Mouse (Mus musculus): ENCODE data around the gene Phf3.
"Not testable (repeated sequence)": the region's sequence is repeated elsewhere in the genome, so short reads cannot be mapped to it uniquely, and the experiment has no call there.

The Phf3 gene

GRCm38 (mm10) chr1:30873541-30874260 lies at the start of gene Phf3:
Gene Phf3, minus strand, starts transcription at chr1:30873921.
- DNase-seq (ENCODE audit: low read depth): peak; percentile 94

DNA sequence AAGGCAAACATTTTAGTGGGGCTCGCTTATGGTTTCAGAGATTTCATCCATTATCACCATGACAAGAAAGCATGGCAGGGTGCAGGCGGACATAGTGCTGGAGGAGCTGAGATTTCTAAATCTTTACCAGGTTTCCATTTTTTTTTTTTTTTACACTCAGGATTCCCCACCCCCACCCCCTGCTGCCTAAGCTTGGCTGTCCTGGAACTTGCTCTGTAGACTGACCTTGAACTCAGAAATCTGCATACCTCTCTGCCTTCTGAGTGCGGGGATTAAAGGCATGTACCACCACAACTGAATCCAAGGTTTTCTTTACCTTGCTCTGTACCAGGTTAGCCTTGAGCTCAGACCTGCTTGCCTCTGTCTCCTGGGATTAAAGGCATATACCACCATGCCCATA lies 48.5 kb upstream of the Phf3 start:
- DNase-seq (ENCODE audit: low read depth): no peak

DNA sequence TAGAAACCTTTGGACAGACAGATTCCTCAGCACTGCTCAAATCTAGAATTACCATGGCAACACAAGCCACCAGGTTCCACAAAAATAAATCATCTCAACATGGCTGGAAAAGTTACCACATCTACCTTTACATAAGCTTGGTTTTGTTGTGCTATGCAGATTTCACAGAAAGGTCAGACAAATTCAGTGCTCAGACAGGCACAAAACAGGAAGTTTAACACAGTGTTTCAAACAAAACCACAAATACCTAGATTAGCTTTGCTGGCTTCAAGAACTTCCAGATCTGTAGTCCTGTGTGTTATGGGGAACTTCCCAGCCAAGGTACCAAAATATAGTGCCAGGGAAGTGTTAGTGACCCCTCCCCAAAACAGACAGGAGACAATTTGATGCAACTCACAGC lies 47.5 kb upstream of the Phf3 start:
- no peak for DNase-seq (ENCODE audit: low read depth)

DNA sequence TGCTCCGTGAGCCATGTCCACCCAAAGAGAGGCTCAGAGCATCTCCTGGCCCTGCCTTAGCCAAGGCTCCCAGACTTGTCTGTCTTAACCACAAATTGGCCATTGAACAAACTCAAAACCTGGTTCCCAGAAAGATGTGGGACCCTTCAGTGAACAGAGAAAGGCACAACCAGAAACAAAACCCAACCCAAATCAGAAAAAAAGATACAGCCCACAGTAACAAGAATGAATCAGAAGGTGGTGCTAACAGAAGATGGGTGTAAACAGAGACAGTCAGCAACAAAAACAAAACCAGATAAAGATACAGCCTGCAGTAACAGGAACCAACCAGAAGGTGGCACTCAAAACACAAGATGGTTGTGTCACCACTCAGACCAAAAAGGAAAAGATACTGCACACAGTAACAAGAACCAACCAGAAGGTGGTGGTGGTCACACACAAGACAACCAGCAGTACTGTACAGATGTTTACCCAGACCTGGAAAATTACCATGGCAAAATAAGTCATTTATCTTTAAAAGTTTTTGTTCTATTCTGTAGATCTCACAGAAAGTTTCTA lies 47.0 kb upstream of the Phf3 start:
- DNase-seq (ENCODE audit: low read depth): peak; percentile 85

DNA sequence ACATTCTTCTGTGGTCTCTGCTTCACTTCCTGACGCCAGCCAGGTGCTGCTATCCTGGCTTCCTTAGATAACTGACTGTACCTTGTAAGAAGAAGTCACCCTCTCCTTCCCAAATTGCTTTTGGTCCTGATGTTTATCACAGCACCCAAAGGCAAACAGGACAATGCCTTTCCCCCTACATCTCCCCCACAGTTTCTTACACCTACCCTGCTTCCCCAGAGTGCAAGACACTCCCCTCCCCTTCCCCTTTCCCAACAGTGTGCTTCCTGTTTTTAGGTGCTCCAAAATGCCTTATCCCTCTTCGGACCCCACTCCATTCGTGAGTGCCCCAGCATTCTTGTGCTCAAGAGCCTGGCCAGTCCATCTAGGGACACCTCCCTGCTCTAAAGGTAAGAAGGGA lies 36.5 kb upstream of the Phf3 start:
- DNase-seq (ENCODE audit: low read depth): no peak

- no peak for DNase-seq (ENCODE audit: low read depth)
These were observed 35.1 kb upstream of the Phf3 start for GRCm38 (mm10) chr1:30908797-30909196.

GRCm38 (mm10) chr1:30903480-30904218 lies 29.9 kb upstream of the Phf3 start:
- no peak for DNase-seq (ENCODE audit: low read depth)

GRCm38 (mm10) chr1:30898691-30899090 lies 25.0 kb upstream of the Phf3 start:
- no peak for DNase-seq (ENCODE audit: low read depth)

DNA sequence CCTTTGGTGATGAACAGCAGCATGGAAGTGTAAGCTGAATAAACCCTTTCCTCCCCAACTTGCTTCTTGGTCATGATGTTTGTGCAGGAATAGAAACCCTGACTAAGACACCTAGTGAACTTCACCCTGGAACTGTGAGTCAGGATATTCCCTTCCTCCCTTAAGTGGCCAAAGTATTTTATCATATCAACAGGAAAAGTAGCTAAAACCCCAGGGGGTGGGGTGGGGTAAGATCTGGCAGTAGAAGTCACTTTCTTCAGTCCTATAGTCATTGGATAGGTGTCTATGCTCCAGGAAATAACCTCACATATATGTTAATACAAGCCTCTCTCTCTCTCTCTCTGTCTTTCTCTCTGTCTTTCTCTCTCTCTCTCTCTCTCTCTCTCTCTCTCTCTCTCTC lies 21.6 kb upstream of the Phf3 start:
- not testable (repeated sequence) for DNase-seq (ENCODE audit: low read depth)

DNA sequence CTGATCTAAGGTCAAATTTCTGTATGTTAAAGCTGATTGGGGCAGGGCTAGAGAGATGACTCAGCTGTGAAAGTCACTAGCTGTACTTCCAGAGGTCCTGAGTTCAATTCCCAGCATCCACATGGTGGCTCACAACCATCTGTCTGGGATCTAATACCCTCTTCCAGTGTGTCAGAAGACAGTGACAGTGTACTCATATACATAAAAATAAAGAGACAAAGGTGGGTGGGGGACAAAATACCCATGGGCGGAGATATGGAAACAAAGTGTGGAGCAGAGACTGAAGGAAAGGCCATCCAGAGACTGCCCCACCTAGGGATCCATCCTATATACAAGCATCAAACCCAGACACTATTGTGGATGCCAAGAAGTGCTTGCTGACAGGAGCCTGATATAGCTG lies 10.1 kb upstream of the Phf3 start:
- not testable (repeated sequence) for DNase-seq (ENCODE audit: low read depth)

GRCm38 (mm10) chr1:30875746-30876145 lies 2.0 kb upstream of the Phf3 start:
- no peak for DNase-seq (ENCODE audit: low read depth)

- peak; percentile 45 for DNase-seq (ENCODE audit: low read depth)
These were observed 775 bp upstream of the Phf3 start for GRCm38 (mm10) chr1:30874261-30875131.

- DNase-seq (ENCODE audit: low read depth): peak; percentile 74
These were observed 733 bp downstream of the Phf3 start for GRCm38 (mm10) chr1:30872836-30873540.

- no peak for DNase-seq (ENCODE audit: low read depth)
These were observed 5.9 kb downstream of the Phf3 start for GRCm38 (mm10) chr1:30867786-30868185.

- no peak for DNase-seq (ENCODE audit: low read depth)
These were observed 21.2 kb downstream of the Phf3 start for GRCm38 (mm10) chr1:30852518-30852917.

DNA sequence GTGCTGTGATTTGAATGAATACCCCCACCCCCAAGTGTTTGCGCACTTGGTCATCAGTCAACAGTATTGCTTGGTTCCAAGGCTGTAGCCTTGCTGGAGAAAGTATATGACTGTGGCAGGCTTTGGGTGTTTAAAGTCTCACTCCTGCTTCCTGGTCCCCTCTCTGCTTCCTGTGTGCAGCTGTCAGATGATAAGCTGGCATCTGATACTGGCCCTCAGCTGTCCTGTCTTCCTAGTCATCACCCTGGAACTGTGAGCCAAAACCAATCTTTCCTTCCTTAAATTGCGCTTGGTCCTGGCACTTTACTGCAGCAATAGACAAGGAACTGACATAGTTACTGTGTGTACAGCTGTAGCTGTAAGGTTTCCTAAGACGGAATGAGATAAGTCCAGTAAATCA lies 21.8 kb downstream of the Phf3 start:
- DNase-seq (ENCODE audit: low read depth): no peak

DNA sequence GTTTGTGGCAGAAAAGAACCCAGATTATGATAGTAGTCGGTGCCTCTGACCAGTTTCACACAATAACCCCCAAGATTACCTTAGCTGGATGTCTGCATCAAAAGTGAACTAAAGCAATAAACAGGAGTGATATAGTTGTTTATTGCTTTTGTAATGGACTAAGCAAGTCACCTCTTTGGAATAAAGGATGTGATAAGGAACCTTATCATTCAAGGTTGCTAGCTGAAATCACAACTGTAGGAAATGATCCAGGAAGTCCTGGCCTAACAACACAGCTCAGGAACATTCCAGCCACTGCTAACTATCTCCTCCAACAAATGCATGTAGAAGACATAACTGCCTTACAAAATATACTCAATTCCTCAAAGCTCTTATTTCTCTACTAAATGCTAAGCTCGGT lies 22.8 kb downstream of the Phf3 start:
- DNase-seq (ENCODE audit: low read depth): no peak

GRCm38 (mm10) chr1:30849955-30850354 lies 23.8 kb downstream of the Phf3 start:
- no peak for DNase-seq (ENCODE audit: low read depth)

DNA sequence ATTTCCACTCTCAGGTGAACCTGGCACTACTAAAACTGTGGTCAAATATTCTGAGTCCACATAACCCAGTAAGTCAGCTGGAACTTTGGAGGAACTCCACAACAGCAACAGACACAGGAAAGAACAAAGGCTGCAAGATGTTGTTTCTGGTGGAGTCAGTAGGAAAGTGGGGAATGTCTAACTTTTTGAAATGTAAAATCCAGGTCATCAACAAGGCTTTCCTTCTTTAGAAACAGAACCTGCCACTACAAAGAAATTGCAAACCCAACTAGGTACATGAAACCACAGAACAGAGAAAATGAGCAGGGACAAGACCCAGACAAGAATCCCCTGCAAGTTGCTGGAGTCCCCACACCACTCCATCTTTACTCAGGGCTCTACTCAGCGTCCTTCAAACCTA lies 26.0 kb downstream of the Phf3 start:
- DNase-seq (ENCODE audit: low read depth): no peak

DNA sequence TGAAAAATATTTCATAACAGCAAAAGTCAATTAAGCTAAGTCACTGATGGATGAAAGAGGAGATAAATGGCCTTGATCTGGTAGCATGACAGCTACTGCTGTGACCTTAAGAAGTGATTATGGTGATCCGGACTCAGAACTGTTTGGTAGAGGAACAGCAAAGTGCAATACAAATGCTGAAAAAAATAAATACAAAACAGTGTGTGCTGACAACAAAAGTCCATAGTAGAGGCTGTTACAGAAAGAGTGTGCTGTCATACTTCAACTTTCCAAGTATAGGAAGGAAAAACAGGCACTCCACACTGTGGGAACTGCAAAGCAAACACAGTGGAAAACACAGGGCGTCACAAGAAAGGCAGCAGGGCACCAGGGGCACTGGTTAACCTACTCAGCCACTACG lies 34.1 kb downstream of the Phf3 start:
- DNase-seq (ENCODE audit: low read depth): no peak

GRCm38 (mm10) chr1:30835512-30835911 lies 38.2 kb downstream of the Phf3 start:
- no peak for DNase-seq (ENCODE audit: low read depth)

DNA sequence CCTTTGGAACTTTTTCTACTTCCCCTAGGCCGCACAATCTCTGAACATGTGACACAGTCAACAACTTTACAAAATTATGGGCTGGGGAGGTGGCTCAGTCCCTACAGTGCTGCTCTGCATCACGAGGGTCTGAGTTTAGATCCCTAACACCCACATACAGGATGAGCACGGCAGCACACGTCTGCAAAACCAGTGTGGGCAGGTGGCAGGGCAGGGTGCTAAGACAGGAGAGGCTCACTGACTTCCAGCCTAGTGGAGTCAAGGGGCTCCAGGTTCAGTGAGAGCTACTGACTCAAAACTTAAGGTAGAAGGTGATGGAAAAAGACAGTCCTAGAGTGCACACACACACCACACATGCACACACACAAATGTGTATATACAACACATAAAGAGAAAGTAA lies 40.9 kb downstream of the Phf3 start:
- DNase-seq (ENCODE audit: low read depth): no peak

All from naive thymus-derived CD4-positive, alpha-beta T cell, adult 2 months (primary cell).